Mouse (Mus musculus): ENCODE results near the gene Mccc1. TPM values are rescaled to one million over a fixed set of nuclear protein-coding genes. Genes with fewer than 3 reads are reported as not detected.

The Mccc1 gene
- polyA plus RNA-seq, 1 experiment from 2014 or later, result 39.4 TPM

- WGBS, result 92% methylated on average over 4 of the region's 4 CpGs
- peaks cover 58% of the 10 kb centered on the region for H3K36me3 ChIP-seq
- no peak for ATAC-seq (ENCODE audit: insufficient number of reproducible peaks, insufficient read depth, low FRiP score, low TSS enrichment, low read depth)
- H3K27me3 ChIP-seq, result no peaks in the 10 kb centered on the region
- H3K9ac ChIP-seq, result no peak overlapping the region
- no peaks in the 10 kb centered on the region for H3K9me3 ChIP-seq
- H3K27ac ChIP-seq, result no peak overlapping the region
- no peak overlapping the region for H3K4me3 ChIP-seq
- H3K4me2 ChIP-seq, result no peak overlapping the region
- H3K4me1 ChIP-seq, result no peaks in the 10 kb centered on the region
Observed at GRCm38 (mm10) chr3:35963401-35963800, 37.1 kb downstream of the Mccc1 start.

- H3K27me3 ChIP-seq, result no peaks in the 10 kb centered on the region
- no peak overlapping the region for H3K27ac ChIP-seq
- H3K4me2 ChIP-seq, result no peak overlapping the region
- no peak overlapping the region for H3K4me3 ChIP-seq
- peaks cover 58% of the 10 kb centered on the region for H3K36me3 ChIP-seq
- no peak overlapping the region for H3K9ac ChIP-seq
- 91% methylated on average over 5 of the region's 5 CpGs for WGBS
- H3K9me3 ChIP-seq, result no peaks in the 10 kb centered on the region
- H3K4me1 ChIP-seq, result no peaks in the 10 kb centered on the region
- no peak for ATAC-seq (ENCODE audit: insufficient number of reproducible peaks, insufficient read depth, low FRiP score, low TSS enrichment, low read depth)
Observed at GRCm38 (mm10) chr3:35962967-35963366, 37.5 kb downstream of the Mccc1 start.

- WGBS, result 92% methylated on average over 3 of the region's 3 CpGs
- Histone ChIP-seq H3K27me3 (no peaks in the 10 kb centered on the region), H3K4me2 (no peak overlapping the region), H3K27ac (no peak overlapping the region), H3K9ac (no peak overlapping the region), H3K36me3 (peaks cover 36% of the 10 kb centered on the region), H3K9me3 (no peaks in the 10 kb centered on the region), H3K4me1 (no peaks in the 10 kb centered on the region), H3K4me3 (no peak overlapping the region)
- ATAC-seq (ENCODE audit: insufficient number of reproducible peaks, insufficient read depth, low FRiP score, low TSS enrichment, low read depth), result no peak
Observed at GRCm38 (mm10) chr3:35957230-35957629, 43.2 kb downstream of the Mccc1 start.

- ATAC-seq (ENCODE audit: insufficient number of reproducible peaks, insufficient read depth, low FRiP score, low TSS enrichment, low read depth), result no peak
- Histone ChIP-seq H3K4me3 (no peak overlapping the region), H3K4me2 (no peak overlapping the region), H3K27ac (no peak overlapping the region), H3K27me3 (no peaks in the 10 kb centered on the region), H3K36me3 (peaks cover 21% of the 10 kb centered on the region), H3K9me3 (no peaks in the 10 kb centered on the region), H3K9ac (no peak overlapping the region), H3K4me1 (no peaks in the 10 kb centered on the region)
- WGBS, result 93% methylated on average over 11 of the region's 11 CpGs
Observed at GRCm38 (mm10) chr3:35954901-35955575, 45.4 kb downstream of the Mccc1 start.

- no peak overlapping the region for H3K4me2 ChIP-seq
- no peak for ATAC-seq (ENCODE audit: insufficient number of reproducible peaks, insufficient read depth, low FRiP score, low TSS enrichment, low read depth)
- WGBS, result 92% methylated on average over 6 of the region's 6 CpGs
- no peaks in the 10 kb centered on the region for H3K9me3 ChIP-seq
- no peak overlapping the region for H3K4me3 ChIP-seq
- H3K36me3 ChIP-seq, result peaks cover 14% of the 10 kb centered on the region; the same call in 1 of the 2 replicates
- no peak overlapping the region for H3K27ac ChIP-seq
- no peaks in the 10 kb centered on the region for H3K27me3 ChIP-seq
- H3K4me1 ChIP-seq, result no peaks in the 10 kb centered on the region
- H3K9ac ChIP-seq, result no peak overlapping the region
Observed at GRCm38 (mm10) chr3:35953816-35954215, 46.7 kb downstream of the Mccc1 start.

GRCm38 (mm10) chr3:35953184-35953583 is 47.3 kb downstream of the Mccc1 start:
- WGBS, result 62% methylated on average over 1 of the region's 1 CpGs
- no peaks in the 10 kb centered on the region for H3K4me1 ChIP-seq
- ATAC-seq (ENCODE audit: insufficient number of reproducible peaks, insufficient read depth, low FRiP score, low TSS enrichment, low read depth), result no peak
- no peak overlapping the region for H3K27ac ChIP-seq
- no peaks in the 10 kb centered on the region for H3K27me3 ChIP-seq
- no peak overlapping the region for H3K4me3 ChIP-seq
- no peak overlapping the region for H3K4me2 ChIP-seq
- H3K36me3 ChIP-seq, result 0 out of 2 replicates have a peak, but pooled peaks cover 9% of the 10 kb centered on the region
- no peak overlapping the region for H3K9ac ChIP-seq
- H3K9me3 ChIP-seq, result no peaks in the 10 kb centered on the region

GRCm38 (mm10) chr3:35948197-35948596 is 52.3 kb downstream of the Mccc1 start:
- ATAC-seq (ENCODE audit: insufficient number of reproducible peaks, insufficient read depth, low FRiP score, low TSS enrichment, low read depth), result no peak
- WGBS, result 90% methylated on average over 7 of the region's 7 CpGs

GRCm38 (mm10) chr3:35940520-35941135 is 59.9 kb downstream of the Mccc1 start:
- H3K4me3 ChIP-seq, result no peak overlapping the region
- H3K36me3 ChIP-seq, result peaks cover 18% of the 10 kb centered on the region
- 91% methylated on average over 4 of the region's 4 CpGs for WGBS
- H3K4me2 ChIP-seq, result no peak overlapping the region
- no peak overlapping the region for H3K9ac ChIP-seq
- no peaks in the 10 kb centered on the region for H3K4me1 ChIP-seq
- H3K27me3 ChIP-seq, result no peaks in the 10 kb centered on the region
- ATAC-seq (ENCODE audit: insufficient number of reproducible peaks, insufficient read depth, low FRiP score, low TSS enrichment, low read depth), result no peak
- H3K27ac ChIP-seq, result no peak overlapping the region
- H3K9me3 ChIP-seq, result no peaks in the 10 kb centered on the region

More at GRCm38 (mm10) chr3:35948197-35948596, 52.3 kb downstream of the Mccc1 start:
- Histone ChIP-seq H3K27ac (no peak overlapping the region), H3K4me1 (no peaks in the 10 kb centered on the region), H3K4me2 (no peak overlapping the region), H3K9ac (no peak overlapping the region), H3K36me3 (no peaks in the 10 kb centered on the region), H3K27me3 (no peaks in the 10 kb centered on the region), H3K9me3 (no peaks in the 10 kb centered on the region), H3K4me3 (no peak overlapping the region)

- no peak overlapping the region for H3K27ac ChIP-seq
- ATAC-seq (ENCODE audit: insufficient number of reproducible peaks, insufficient read depth, low FRiP score, low TSS enrichment, low read depth), result no peak
- no peaks in the 10 kb centered on the region for H3K4me1 ChIP-seq
- H3K4me2 ChIP-seq, result no peak overlapping the region
- 43% methylated on average over 2 of the region's 2 CpGs for WGBS
- H3K36me3 ChIP-seq, result peaks cover 18% of the 10 kb centered on the region
- no peaks in the 10 kb centered on the region for H3K27me3 ChIP-seq
- no peaks in the 10 kb centered on the region for H3K9me3 ChIP-seq
- no peak overlapping the region for H3K4me3 ChIP-seq
- no peak overlapping the region for H3K9ac ChIP-seq
Observed at GRCm38 (mm10) chr3:35940047-35940446, 60.4 kb downstream of the Mccc1 start.

GRCm38 (mm10) chr3:35937345-35937744 is 63.1 kb downstream of the Mccc1 start, which contains the start of gene Dcun1d1:
Gene Dcun1d1, minus strand, starts transcription at chr3:35937445.
- Histone ChIP-seq H3K9ac (no peak within 1 kb of the TSS), H3K4me1 (peaks cover 9% of the 10 kb centered on the region), H3K9me3 (no peaks in the 10 kb centered on the region), H3K36me3 (peaks cover 18% of the 10 kb centered on the region), H3K27me3 (no peaks in the 10 kb centered on the region), H3K4me2 (no peak within 1 kb of the TSS), H3K27ac (no peak within 1 kb of the TSS), H3K4me3 (no peak within 1 kb of the TSS)
- ATAC-seq (ENCODE audit: insufficient number of reproducible peaks, insufficient read depth, low FRiP score, low TSS enrichment, low read depth), result no peak
- WGBS, result 94% methylated on average over 6 of the region's 6 CpGs

- WGBS, result under 1% methylated on average over 14 of the region's 14 CpGs
- peak overlapping the region; percentile 85 for H3K4me2 ChIP-seq
- H3K9ac ChIP-seq, result peak overlapping the region; percentile 98
- no peak for ATAC-seq (ENCODE audit: insufficient number of reproducible peaks, insufficient read depth, low FRiP score, low TSS enrichment, low read depth)
- H3K4me3 ChIP-seq, result peak overlapping the region; percentile 92
- no peaks in the 10 kb centered on the region for H3K9me3 ChIP-seq
- H3K27me3 ChIP-seq, result no peaks in the 10 kb centered on the region
- peaks cover 22% of the 10 kb centered on the region for H3K4me1 ChIP-seq
- H3K36me3 ChIP-seq, result 0 out of 2 replicates have a peak, but pooled peaks cover 4% of the 10 kb centered on the region
- peak overlapping the region; percentile 95 for H3K27ac ChIP-seq
Observed at GRCm38 (mm10) chr3:35933405-35933777, 67.1 kb downstream of the Mccc1 start.
